Mouse (Mus musculus) neural tube, embryonic 15.5 days (tissue): ENCODE data around the gene Hhat. TPM values are rescaled to one million over a fixed set of nuclear protein-coding genes. Genes with fewer than 3 reads are reported as not detected.

Source experiments
- ATAC-seq: fragments of 200-750 bp; cut with Nextera tagmentation; 2 replicates; pipeline ENCODE4 v1.8.0; 2017; ENCODE audit warnings: mild to moderate bottlenecking, moderate TSS enrichment, moderate library complexity; ENCODE audit not compliant: low FRiP score
- H3K27ac ChIP-seq: fragments of 300-500 bp; sonication (generic); replicated peaks from 2 replicates; pipeline ENCODE4 v1.5.1; 2015; ENCODE audit warnings: mild to moderate bottlenecking, inconsistent platforms
- H3K27me3 ChIP-seq: fragments of 300-500 bp; sonication (generic); replicated peaks from 2 replicates; pipeline ENCODE4 v1.6.1; 2015; ENCODE audit warnings: inconsistent platforms
- H3K36me3 ChIP-seq: fragments of 300-500 bp; sonication (generic); 2 replicates; pipeline ENCODE4 v1.6.1; 2015; ENCODE audit warnings: inconsistent platforms
- H3K4me1 ChIP-seq: fragments of 300-500 bp; sonication (generic); 2 replicates; pipeline ENCODE4 v1.6.1; 2015; ENCODE audit warnings: inconsistent platforms
- H3K4me2 ChIP-seq: fragments of 300-500 bp; sonication (generic); 2 replicates; pipeline ENCODE4 v1.6.1; 2015; ENCODE audit warnings: inconsistent platforms, mild to moderate bottlenecking, moderate library complexity
- H3K4me3 ChIP-seq: fragments of 300-500 bp; sonication (generic); replicated peaks from 2 replicates; pipeline ENCODE4 v1.5.1; 2015; ENCODE audit warnings: mild to moderate bottlenecking, inconsistent platforms
- H3K9ac ChIP-seq: fragments of 300-500 bp; sonication (generic); replicated peaks from 2 replicates; pipeline ENCODE4 v1.6.1; 2015; ENCODE audit warnings: mild to moderate bottlenecking, inconsistent platforms
- H3K9me3 ChIP-seq: fragments of 300-500 bp; sonication (generic); replicated peaks from 2 replicates; pipeline ENCODE4 v1.6.1; 2016; ENCODE audit warnings: inconsistent platforms
- WGBS: fragments of 180-500 bp; shearing (Covaris S2); methylation state at CpG from one replicate; pipeline ENCODE4 v1.1.7; 2015; ENCODE audit warnings: mixed read lengths; 5-methylcytosine and 5-hydroxymethylcytosine counted together
- polyA plus RNA-seq: library from polyadenylated mRNA; unstranded; fragments of >200 nt; fragmentation: Nextera tagmentation; extraction: Ambion mirVana; gene quantifications from 2 replicates; pipeline ENCODE4 v1.2.1, GENCODE M21; 2015

Gene Hhat
- polyA plus RNA-seq, 1 experiment from 2014 or later, result 4.6 TPM

DNA sequence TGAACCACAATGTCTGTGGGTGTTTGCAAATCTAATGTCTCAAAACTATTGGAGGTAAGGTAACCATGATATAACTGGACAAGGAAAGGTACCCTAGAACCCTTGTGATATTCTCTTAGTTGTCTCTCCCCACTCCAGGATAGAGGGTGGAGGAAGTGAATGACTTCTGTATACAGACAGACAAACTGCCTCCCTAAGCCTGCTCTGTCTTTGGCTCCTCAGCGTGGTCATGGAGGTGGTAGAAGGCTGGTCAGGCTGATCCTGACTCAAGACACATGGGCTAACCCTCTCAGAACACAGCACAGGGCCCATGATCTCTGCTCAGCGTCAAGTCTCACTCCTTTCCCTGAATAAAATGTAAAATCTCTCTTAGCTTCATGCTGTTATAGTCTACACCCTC, 149.2 kb downstream of the Hhat start:
- H3K9me3 ChIP-seq, result no peaks in the 10 kb centered on the region
- no peak overlapping the region for H3K4me2 ChIP-seq
- 86% methylated on average over 2 of the region's 2 CpGs for WGBS
- no peaks in the 10 kb centered on the region for H3K4me1 ChIP-seq
- no peak overlapping the region for H3K27ac ChIP-seq
- no peaks in the 10 kb centered on the region for H3K27me3 ChIP-seq
- H3K36me3 ChIP-seq, result no peaks in the 10 kb centered on the region
- H3K9ac ChIP-seq, result no peak overlapping the region
- no peak overlapping the region for H3K4me3 ChIP-seq
- no peak for ATAC-seq

GRCm38 (mm10) chr1:192613271-192613670, 157.8 kb downstream of the Hhat start:
- Histone ChIP-seq H3K4me3 (no peak overlapping the region), H3K27me3 (no peaks in the 10 kb centered on the region), H3K9ac (no peak overlapping the region), H3K36me3 (no peaks in the 10 kb centered on the region), H3K4me2 (no peak overlapping the region), H3K4me1 (peaks cover 4% of the 10 kb centered on the region; the same call in 1 of the 2 replicates), H3K27ac (no peak overlapping the region), H3K9me3 (no peaks in the 10 kb centered on the region)
- no peak for ATAC-seq
- 44% methylated on average over 6 of the region's 6 CpGs for WGBS

- Histone ChIP-seq H3K4me3 (no peak overlapping the region), H3K36me3 (no peaks in the 10 kb centered on the region), H3K27me3 (no peaks in the 10 kb centered on the region), H3K27ac (no peak overlapping the region), H3K4me1 (peaks cover 4% of the 10 kb centered on the region; the same call in 1 of the 2 replicates), H3K9me3 (no peaks in the 10 kb centered on the region), H3K9ac (no peak overlapping the region), H3K4me2 (no peak overlapping the region)
- no peak for ATAC-seq
- WGBS, result 88% methylated on average over 11 of the region's 11 CpGs
These were observed 158.9 kb downstream of the Hhat start for GRCm38 (mm10) chr1:192611996-192612739.

GRCm38 (mm10) chr1:192606876-192607275, 164.1 kb downstream of the Hhat start:
- H3K27me3 ChIP-seq, result no peaks in the 10 kb centered on the region
- no peak overlapping the region for H3K4me2 ChIP-seq
- WGBS, result 81% methylated on average over 8 of the region's 8 CpGs
- no peak for ATAC-seq
- no peak overlapping the region for H3K9ac ChIP-seq
- no peaks in the 10 kb centered on the region for H3K9me3 ChIP-seq
- no peaks in the 10 kb centered on the region for H3K36me3 ChIP-seq
- no peak overlapping the region for H3K4me3 ChIP-seq
- H3K4me1 ChIP-seq, result peaks cover 5% of the 10 kb centered on the region
- no peak overlapping the region for H3K27ac ChIP-seq

DNA sequence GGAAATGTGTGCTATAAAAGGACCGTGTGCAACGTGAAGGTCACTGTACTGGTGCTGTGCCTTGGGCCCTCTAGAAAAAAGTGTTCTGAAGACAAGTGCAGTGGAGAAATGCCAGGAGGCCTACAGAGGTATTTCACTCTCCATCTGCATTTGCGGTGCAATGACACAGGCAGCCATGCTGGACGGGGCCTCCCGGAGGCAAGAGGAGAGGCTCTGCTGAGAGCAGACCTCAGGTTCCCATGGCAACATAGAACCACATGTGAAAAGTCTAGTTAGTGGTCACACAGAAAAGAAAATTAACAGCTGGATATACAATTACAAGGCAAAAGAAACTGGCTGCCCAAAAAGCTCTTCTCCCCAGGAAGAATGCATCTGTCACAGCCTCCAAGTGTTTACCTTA, 166.6 kb downstream of the Hhat start:
- no peak overlapping the region; the same call in 1 of the 2 replicates for H3K27ac ChIP-seq
- no peaks in the 10 kb centered on the region for H3K9me3 ChIP-seq
- ATAC-seq, result no peak; the same call in 1 of the 2 replicates
- H3K4me1 ChIP-seq, result peaks cover 5% of the 10 kb centered on the region
- H3K4me3 ChIP-seq, result no peak overlapping the region
- no peaks in the 10 kb centered on the region for H3K36me3 ChIP-seq
- H3K4me2 ChIP-seq, result no peak overlapping the region
- no peaks in the 10 kb centered on the region for H3K27me3 ChIP-seq
- H3K9ac ChIP-seq, result no peak overlapping the region
- 27% methylated on average over 5 of the region's 5 CpGs for WGBS

GRCm38 (mm10) chr1:192603556-192603955, 167.5 kb downstream of the Hhat start:
- Histone ChIP-seq H3K9me3 (no peaks in the 10 kb centered on the region), H3K27me3 (no peaks in the 10 kb centered on the region), H3K4me3 (no peak overlapping the region), H3K9ac (no peak overlapping the region), H3K27ac (no peak overlapping the region; the same call in 1 of the 2 replicates), H3K4me2 (no peak overlapping the region), H3K4me1 (peaks cover 5% of the 10 kb centered on the region), H3K36me3 (no peaks in the 10 kb centered on the region)
- ATAC-seq, result no peak
- WGBS, result 35% methylated on average over 7 of the region's 7 CpGs

- Histone ChIP-seq H3K9ac (no peak overlapping the region), H3K4me3 (no peak overlapping the region), H3K36me3 (no peaks in the 10 kb centered on the region), H3K9me3 (no peaks in the 10 kb centered on the region), H3K27me3 (no peaks in the 10 kb centered on the region), H3K4me1 (peaks cover 5% of the 10 kb centered on the region), H3K4me2 (no peak overlapping the region), H3K27ac (no peak overlapping the region)
- no peak for ATAC-seq
- WGBS, result 96% methylated on average over 3 of the region's 3 CpGs
These were observed 169.8 kb downstream of the Hhat start for GRCm38 (mm10) chr1:192601206-192601605.

DNA sequence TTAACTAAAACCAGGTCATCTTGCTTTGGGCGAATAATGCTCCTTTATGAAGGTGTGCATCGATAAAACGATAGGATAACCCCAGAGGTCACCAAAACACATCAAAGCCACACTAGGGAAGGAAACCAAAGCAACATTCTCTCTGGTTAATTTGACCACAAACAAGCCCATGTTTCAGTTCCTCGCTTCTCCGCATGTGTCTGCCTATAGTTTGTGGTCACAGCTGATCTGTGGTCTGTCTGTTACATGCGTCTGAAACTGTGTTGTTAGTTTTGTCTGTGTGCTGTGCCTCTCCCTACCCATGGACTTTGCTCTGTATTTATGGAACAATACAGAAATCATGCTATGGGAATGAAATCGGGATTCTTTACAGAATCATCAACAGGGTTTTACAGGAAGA, 171.3 kb downstream of the Hhat start:
- H3K4me3 ChIP-seq, result no peak overlapping the region
- H3K4me1 ChIP-seq, result peaks cover 5% of the 10 kb centered on the region
- no peaks in the 10 kb centered on the region for H3K9me3 ChIP-seq
- H3K27ac ChIP-seq, result no peak overlapping the region
- no peak overlapping the region for H3K4me2 ChIP-seq
- H3K27me3 ChIP-seq, result no peaks in the 10 kb centered on the region
- 91% methylated on average over 7 of the region's 7 CpGs for WGBS
- H3K36me3 ChIP-seq, result no peaks in the 10 kb centered on the region
- ATAC-seq, result no peak
- no peak overlapping the region for H3K9ac ChIP-seq

- H3K27ac ChIP-seq, result no peak overlapping the region
- no peak overlapping the region for H3K9ac ChIP-seq
- H3K36me3 ChIP-seq, result no peaks in the 10 kb centered on the region
- no peak overlapping the region for H3K4me3 ChIP-seq
- no peaks in the 10 kb centered on the region for H3K27me3 ChIP-seq
- H3K4me2 ChIP-seq, result no peak overlapping the region
- no peaks in the 10 kb centered on the region for H3K9me3 ChIP-seq
- 44% methylated on average over 2 of the region's 2 CpGs for WGBS
- H3K4me1 ChIP-seq, result no peaks in the 10 kb centered on the region
- peak; percentile 88 for ATAC-seq
These were observed 172.6 kb downstream of the Hhat start for GRCm38 (mm10) chr1:192598380-192598779.

DNA sequence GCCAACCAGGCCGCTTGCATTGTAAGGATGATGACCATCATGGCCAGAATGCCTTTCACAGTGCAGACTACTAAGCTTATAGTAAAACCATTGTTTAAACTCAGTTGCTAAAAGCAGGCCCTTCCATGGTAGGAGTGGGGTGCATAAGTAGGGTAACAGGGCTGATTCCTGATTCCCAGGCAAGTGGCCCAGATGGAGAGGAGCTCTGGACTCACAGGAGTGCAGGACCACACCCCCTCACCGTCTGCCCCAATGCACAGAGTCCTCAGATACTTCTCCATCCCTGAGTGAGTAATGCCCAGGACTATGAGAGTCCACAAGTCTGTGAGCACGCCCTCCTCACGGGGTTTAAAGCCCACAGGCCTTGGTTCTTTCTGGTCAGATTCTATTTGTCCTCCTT, 175.6 kb downstream of the Hhat start:
- Histone ChIP-seq H3K36me3 (no peaks in the 10 kb centered on the region), H3K9ac (no peak overlapping the region), H3K4me3 (no peak overlapping the region), H3K4me1 (no peaks in the 10 kb centered on the region), H3K4me2 (no peak overlapping the region), H3K27me3 (no peaks in the 10 kb centered on the region), H3K27ac (no peak overlapping the region), H3K9me3 (no peaks in the 10 kb centered on the region)
- 79% methylated on average over 4 of the region's 4 CpGs for WGBS
- no peak for ATAC-seq

GRCm38 (mm10) chr1:192593492-192593891, 177.5 kb downstream of the Hhat start:
- Histone ChIP-seq H3K27ac (no peak overlapping the region), H3K4me2 (no peak overlapping the region), H3K4me3 (no peak overlapping the region), H3K9me3 (no peaks in the 10 kb centered on the region), H3K4me1 (no peaks in the 10 kb centered on the region), H3K27me3 (no peaks in the 10 kb centered on the region), H3K36me3 (no peaks in the 10 kb centered on the region), H3K9ac (no peak overlapping the region)
- 66% methylated on average over 3 of the region's 3 CpGs for WGBS
- no peak for ATAC-seq

DNA sequence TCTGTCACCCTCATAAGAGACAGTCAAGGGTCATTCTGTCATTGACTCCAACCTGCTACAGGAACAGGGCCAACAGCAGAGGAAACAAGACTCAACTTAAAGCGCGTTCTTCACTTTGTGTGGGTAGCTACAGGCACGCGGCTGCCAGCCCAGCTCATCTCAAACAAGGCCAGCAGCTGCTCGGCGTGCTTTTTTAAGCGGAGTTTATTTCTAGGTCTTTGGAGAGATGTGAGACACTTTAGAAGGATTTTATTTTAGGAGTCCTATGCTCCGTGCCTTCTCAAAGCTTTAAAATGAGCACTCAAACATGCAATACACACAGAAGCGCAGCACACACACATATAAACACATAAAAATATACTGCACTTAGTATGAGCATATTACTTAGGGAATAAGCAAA, 183.6 kb downstream of the Hhat start:
- H3K27me3 ChIP-seq, result no peaks in the 10 kb centered on the region
- H3K9ac ChIP-seq, result no peak overlapping the region
- no peak for ATAC-seq
- H3K4me1 ChIP-seq, result no peaks in the 10 kb centered on the region
- H3K27ac ChIP-seq, result no peak overlapping the region
- no peak overlapping the region for H3K4me2 ChIP-seq
- WGBS, result 87% methylated on average over 9 of the region's 9 CpGs
- H3K4me3 ChIP-seq, result no peak overlapping the region
- no peaks in the 10 kb centered on the region for H3K36me3 ChIP-seq
- no peaks in the 10 kb centered on the region for H3K9me3 ChIP-seq
